Mouse (Mus musculus) testis, adult 2 months (tissue): ENCODE results near the gene Senp8.

ENCODE experiments used
- CTCF ChIP-seq: fragments of 200-500 bp; IDR thresholded peaks from 2 replicates; pipeline ENCODE4 v1.5.1; 2012; ENCODE audit warnings: low read depth, mild to moderate bottlenecking, inconsistent platforms, low read length, moderate library complexity; ENCODE audit not compliant: control insufficient read depth, insufficient read depth, insufficient replicate concordance
- POLR2A ChIP-seq: fragments of 200-500 bp; IDR thresholded peaks from 2 replicates; pipeline ENCODE4 v1.6.1; 2012; ENCODE audit warnings: low read depth, mild to moderate bottlenecking, inconsistent platforms, low read length, moderate library complexity; ENCODE audit not compliant: control insufficient read depth

DNA sequence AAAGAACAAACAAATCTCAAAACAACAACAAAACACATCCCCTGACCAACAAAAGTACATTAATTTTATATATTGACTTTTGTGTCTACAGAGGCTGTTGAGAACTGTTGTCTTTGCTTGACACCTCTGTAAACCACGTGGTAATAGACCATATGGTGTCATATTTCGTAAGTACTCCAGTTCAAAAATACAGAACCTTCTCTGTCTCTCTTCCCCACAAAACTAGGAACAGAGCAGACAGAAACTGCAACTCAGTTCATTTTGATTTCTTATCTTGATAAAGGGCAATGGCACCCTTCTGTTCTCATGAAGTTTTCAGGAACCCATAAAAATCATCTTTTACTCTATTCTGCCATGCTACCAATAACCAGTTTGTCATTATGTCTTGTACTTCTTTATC lies 4.7 kb upstream of the Senp8 start:
- TF ChIP-seq CTCF (no peak), POLR2A (no peak)
